In the genomic region with DNA sequence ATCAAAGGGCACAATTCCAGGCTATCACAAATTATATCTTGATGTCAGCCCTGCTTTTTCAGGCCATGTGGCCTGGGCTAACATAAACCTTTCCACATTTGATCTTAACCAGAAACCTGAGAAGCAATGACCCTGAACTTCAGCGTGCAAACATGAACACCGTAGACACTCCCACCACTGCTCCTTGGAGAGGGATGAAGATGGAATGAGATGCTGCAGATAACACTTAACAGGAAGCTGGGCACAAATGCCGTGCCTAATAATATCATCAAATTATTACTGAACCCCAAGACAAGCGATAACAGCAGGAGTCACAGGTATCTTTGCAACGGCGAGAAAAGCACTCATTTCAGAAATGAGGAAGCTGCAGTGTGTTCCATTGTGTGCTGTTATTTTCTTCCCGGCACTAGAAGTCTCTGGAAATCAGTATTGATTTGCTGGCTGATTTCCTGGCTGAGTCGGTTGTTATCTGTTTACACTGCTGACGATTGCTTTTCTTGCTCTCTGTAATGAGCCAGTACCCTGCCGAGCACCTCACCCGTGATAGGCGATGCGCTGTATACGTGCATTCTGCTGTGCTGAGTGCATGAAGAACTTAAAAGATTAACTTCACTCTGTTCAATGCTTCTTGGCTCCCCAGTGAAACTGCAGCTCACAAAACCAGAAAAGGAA, we compare ENCODE assay signal across 17 mouse cellular contexts.
DNase-seq lines count a peak whose midpoint lies in the region; ATAC-seq and TF ChIP-seq lines count a peak whose summit lies in the region.
"Had no signal": no experiment of that assay in that cellular context is flagged by ENCODE, and none has a peak within 500 bp of the region (broad histone marks: within the 10 kb centered on the region; RNA-seq: fewer than 3 reads in every experiment).

No protein-coding gene starts in this region.

- no peaks in the 10 kb centered on the region for H3K79me2 ChIP-seq in MEL (ENCODE audit: control insufficient read depth, insufficient read depth, low read length, poor library complexity)

- H3K27ac ChIP-seq in hindbrain, embryonic 15.5 days (replicated peaks) = peak overlapping the region; percentile 57
- no peak overlapping the region for H3K27ac ChIP-seq in hindbrain, embryonic 12.5 days
- H3K27ac ChIP-seq in MEL (ENCODE audit: control insufficient read depth, low read depth, low read length) = no peak overlapping the region
- H3K27ac ChIP-seq in intestine, embryonic 15.5 days = no peak overlapping the region
- H3K27ac ChIP-seq: gastrocnemius, adult 2 months; left cerebral cortex, adult 2 months; limb, embryonic 15.5 days had no signal

- H3K27me3 ChIP-seq in hindbrain, embryonic 15.5 days = no peaks in the 10 kb centered on the region
- H3K27me3 ChIP-seq in hindbrain, embryonic 12.5 days = no peaks in the 10 kb centered on the region
- peaks cover 0 to 5% of the 10 kb centered on the region in 2 experiments; a peak in 3 of 4 replicates for H3K27me3 ChIP-seq in MEL (ENCODE audit: control insufficient read depth in 1 of 2, insufficient read depth in 2 of 2, low read length in 2 of 2)
- no peaks in the 10 kb centered on the region for H3K27me3 ChIP-seq in intestine, embryonic 15.5 days (replicated peaks)
- H3K27me3 ChIP-seq: heart, embryonic 12.5 days; limb, embryonic 15.5 days had no signal

- TF ChIP-seq RAD21 in MEL (IDR thresholded peaks at IDR 0.05; ENCODE audit: low read depth, low read length) = no peak

- H3K4me1 ChIP-seq in hindbrain, embryonic 15.5 days (replicated peaks) = no peaks in the 10 kb centered on the region
- H3K4me1 ChIP-seq in hindbrain, embryonic 12.5 days = no peaks in the 10 kb centered on the region
- peaks cover 2 to 6% of the 10 kb centered on the region in 2 experiments; a peak in 2 of 4 replicates for H3K4me1 ChIP-seq in MEL (ENCODE audit: control insufficient read depth in 1 of 2, insufficient read depth in 2 of 2, low read length in 2 of 2)
- no peaks in the 10 kb centered on the region for H3K4me1 ChIP-seq in intestine, embryonic 15.5 days (replicated peaks)
- H3K4me1 ChIP-seq: heart, embryonic 12.5 days; limb, embryonic 15.5 days had no signal

- H3K9me3 ChIP-seq in hindbrain, embryonic 15.5 days = no peaks in the 10 kb centered on the region
- no peaks in the 10 kb centered on the region for H3K9me3 ChIP-seq in hindbrain, embryonic 12.5 days (replicated peaks)
- H3K9me3 ChIP-seq in MEL (replicated peaks; ENCODE audit: insufficient read depth, low read length) = no peaks in the 10 kb centered on the region
- no peaks in the 10 kb centered on the region for H3K9me3 ChIP-seq in intestine, embryonic 15.5 days
- H3K9me3 ChIP-seq: heart, embryonic 12.5 days; limb, embryonic 15.5 days had no signal

- peak; percentile 73 for TF ChIP-seq EP300 in MEL (IDR thresholded peaks at IDR 0.05; ENCODE audit: low read depth in 1 of 2, low read length in 2 of 2)

- H3K9ac ChIP-seq in hindbrain, embryonic 15.5 days = no peak overlapping the region
- no peak overlapping the region for H3K9ac ChIP-seq in hindbrain, embryonic 12.5 days
- H3K9ac ChIP-seq in MEL (ENCODE audit: control insufficient read depth, low read depth, low read length, poor library complexity, severe bottlenecking) = no peak overlapping the region
- no peak overlapping the region for H3K9ac ChIP-seq in intestine, embryonic 15.5 days
- H3K9ac ChIP-seq: heart, embryonic 12.5 days; limb, embryonic 15.5 days had no signal

- peak; percentile 61; the same call in 1 of the 2 replicates for ATAC-seq in hindbrain, embryonic 15.5 days (ENCODE audit: low FRiP score, low read depth)
- no peak for ATAC-seq in hindbrain, embryonic 12.5 days (ENCODE audit: low FRiP score)
- peak; percentile 90 for ATAC-seq in intestine, embryonic 15.5 days
- ATAC-seq: inflammation-experienced regulatory T-cells, adult 6 months had no signal

- WGBS in hindbrain, embryonic 15.5 days = 63% methylated on average over 14 of the region's 14 CpGs
- WGBS in hindbrain, embryonic 12.5 days = 72% methylated on average over 14 of the region's 14 CpGs
- 35% methylated on average over 14 of the region's 14 CpGs for WGBS in intestine, embryonic 15.5 days

- DNase-seq in MEL (ENCODE audit: low read depth, low spot score) (peak; percentile 80), MEL-GATA-1-ER (ENCODE audit: extremely low read depth, low read depth) (peak; percentile 57)
- no peak for DNase-seq in left cerebral cortex, postnatal 14 days (ENCODE audit: low spot score in 2 of 2)
- no peak for DNase-seq in thymus, postnatal 4 days
- DNase-seq: adrenal gland, postnatal 14 days; cerebellum, adult 11 months; gastrocnemius, adult 2 months; kidney, postnatal 36 days; lung, postnatal 14 days; thymus, postnatal 36 days had no signal

- no peaks in the 10 kb centered on the region for H3K36me3 ChIP-seq in hindbrain, embryonic 15.5 days
- H3K36me3 ChIP-seq in hindbrain, embryonic 12.5 days = no peaks in the 10 kb centered on the region
- H3K36me3 ChIP-seq in MEL (ENCODE audit: control insufficient read depth in 1 of 2, insufficient read depth in 2 of 2, low read length in 2 of 2) = no peaks in the 10 kb centered on the region; a peak in 1 of 4 replicates
- H3K36me3 ChIP-seq in intestine, embryonic 15.5 days = no peaks in the 10 kb centered on the region
- H3K36me3 ChIP-seq: heart, embryonic 12.5 days; limb, embryonic 15.5 days had no signal

- no peak for TF ChIP-seq CTCF in MEL (IDR thresholded peaks at IDR 0.05 in 2 of 3, conservative IDR thresholded peaks at IDR 0.05 in 1 of 3; ENCODE audit: control insufficient read depth in 1 of 3, insufficient read depth in 1 of 3, low read depth in 2 of 3, low read length in 3 of 3, poor library complexity in 1 of 3, severe bottlenecking in 1 of 3)

- intact Hi-C loops in left cerebral cortex, postnatal 14 days (cut with DNase I) = no loop called here

- H3K4me2 ChIP-seq in hindbrain, embryonic 15.5 days = peak overlapping the region; percentile 29; the same call in 1 of the 2 replicates
- no peak overlapping the region for H3K4me2 ChIP-seq in hindbrain, embryonic 12.5 days (replicated peaks)
- H3K4me2 ChIP-seq in intestine, embryonic 15.5 days (replicated peaks) = peak overlapping the region; percentile 25
- H3K4me2 ChIP-seq: heart, embryonic 12.5 days; limb, embryonic 15.5 days had no signal

- H3K4me3 ChIP-seq in hindbrain, embryonic 15.5 days = peak overlapping the region; percentile 10; the same call in 1 of the 2 replicates
- no peak overlapping the region for H3K4me3 ChIP-seq in hindbrain, embryonic 12.5 days
- no peak overlapping the region; a peak in 1 of 4 replicates for H3K4me3 ChIP-seq in MEL (ENCODE audit: control insufficient read depth in 1 of 2, insufficient read depth in 1 of 2, low read depth in 2 of 2, low read length in 2 of 2)
- no peak overlapping the region for H3K4me3 ChIP-seq in intestine, embryonic 15.5 days (replicated peaks)
- H3K4me3 ChIP-seq: gastrocnemius, adult 2 months; heart, embryonic 12.5 days; left cerebral cortex, adult 2 months; limb, embryonic 15.5 days had no signal

- no peak for TF ChIP-seq POLR2A in MEL (IDR thresholded peaks at IDR 0.05; ENCODE audit: control insufficient read depth in 1 of 2, insufficient read depth in 1 of 2, low read depth in 1 of 2, low read length in 2 of 2, poor library complexity in 1 of 2)

TF ChIP-seq in MEL, 35 proteins besides CTCF, POLR2A, EP300 and RAD21 (continues in another document):
- TF ChIP-seq JUND (IDR thresholded peaks at IDR 0.05; ENCODE audit: low read depth, low read length) (no peak; the same call in 1 of the 2 replicates), MEF2A (IDR thresholded peaks at IDR 0.05; ENCODE audit: extremely low read depth, insufficient replicate concordance, low read depth, low read length, poor library complexity, severe bottlenecking) (no peak), POLR2AphosphoS2 (IDR thresholded peaks at IDR 0.05; ENCODE audit: low read length) (no peak), ELF1 (IDR thresholded peaks at IDR 0.05; ENCODE audit: low read depth, low read length) (no peak), E2F4 (IDR thresholded peaks at IDR 0.05; ENCODE audit: borderline replicate concordance, low read depth, low read length) (no peak), ETS1 (IDR thresholded peaks at IDR 0.05; ENCODE audit: low read depth, low read length) (peak; percentile 76), MYB (IDR thresholded peaks at IDR 0.05; ENCODE audit: low read depth, low read length) (0 out of 2 replicates have a peak, but pooled peaks have one; percentile 36), KAT2A (conservative IDR thresholded peaks at IDR 0.05; ENCODE audit: low read depth, low read length) (peak; percentile 22; the same call in 1 of the 2 replicates), UBTF (IDR thresholded peaks at IDR 0.05; ENCODE audit: borderline replicate concordance, insufficient read depth, low read depth, low read length) (no peak), TCF12 (IDR thresholded peaks at IDR 0.05; ENCODE audit: low read depth, low read length) (peak; percentile 52; the same call in 1 of the 2 replicates), TBP (IDR thresholded peaks at IDR 0.05; ENCODE audit: low read depth, low read length) (no peak), MYC (IDR thresholded peaks at IDR 0.05; ENCODE audit: low read depth, low read length) (peak; percentile 28; the same call in 1 of the 2 replicates), MAFK (IDR thresholded peaks at IDR 0.05; ENCODE audit: borderline replicate concordance, low read depth, low read length) (no peak; the same call in 1 of the 2 replicates), POLR2AphosphoS5 (IDR thresholded peaks at IDR 0.05; ENCODE audit: borderline replicate concordance, low read depth, low read length) (no peak), MAX (IDR thresholded peaks at IDR 0.05; ENCODE audit: low read length) (peak; percentile 56; the same call in 1 of the 2 replicates), CHD2 (IDR thresholded peaks at IDR 0.05; ENCODE audit: low read length) (no peak), USF1 (IDR thresholded peaks at IDR 0.05; ENCODE audit: low read depth, low read length) (no peak), RCOR1 (IDR thresholded peaks at IDR 0.05; ENCODE audit: low read depth, low read length) (peak; percentile 94), NRF1 (IDR thresholded peaks at IDR 0.05; ENCODE audit: insufficient read depth, low read depth, low read length, poor library complexity, severe bottlenecking) (no peak), NELFE (IDR thresholded peaks at IDR 0.05; ENCODE audit: low read depth, low read length) (no peak), SIN3A (IDR thresholded peaks at IDR 0.05; ENCODE audit: low read length) (peak; percentile 43; the same call in 1 of the 2 replicates), BHLHE40 (IDR thresholded peaks at IDR 0.05; ENCODE audit: borderline replicate concordance, low read depth, low read length) (peak; percentile 14; the same call in 1 of the 2 replicates), SMC3 (IDR thresholded peaks at IDR 0.05; ENCODE audit: low read depth, low read length) (no peak), MAZ (IDR thresholded peaks at IDR 0.05; ENCODE audit: low read depth, low read length) (0 out of 2 replicates have a peak, but pooled peaks have one; percentile 26), USF2 (IDR thresholded peaks at IDR 0.05; ENCODE audit: borderline replicate concordance in 1 of 2, insufficient read depth in 1 of 2, low read depth in 1 of 2, low read length in 2 of 2) (no peak)

Comparison
In these comparisons a context has a peak if more than half of its experiments do, and no peak if none do; other contexts are left out.
1. DNase-seq: peak in MEL (single experiment) and MEL-GATA-1-ER (single experiment); none in left cerebral cortex, postnatal 14 days (0 of 2) and thymus, postnatal 4 days (single experiment).